Mouse (Mus musculus) cerebellum, postnatal 10 days (tissue): ENCODE measurements around the gene Homer2.

ENCODE experiments used
- DNase-seq, 2 experiments: peaks; one replicate each; pipeline ENCODE4 v3.0.0; 2021; ENCODE audit warnings: mixed read lengths in 2 of 2

Gene Homer2

GRCm38 (mm10) chr7:81647959-81648358 lies 59.4 kb downstream of the Homer2 start:
- DNase-seq = no peak

- peak; percentile 79 to 84 for DNase-seq
Measured at GRCm38 (mm10) chr7:81644551-81645235, 62.6 kb downstream of the Homer2 start.

DNA sequence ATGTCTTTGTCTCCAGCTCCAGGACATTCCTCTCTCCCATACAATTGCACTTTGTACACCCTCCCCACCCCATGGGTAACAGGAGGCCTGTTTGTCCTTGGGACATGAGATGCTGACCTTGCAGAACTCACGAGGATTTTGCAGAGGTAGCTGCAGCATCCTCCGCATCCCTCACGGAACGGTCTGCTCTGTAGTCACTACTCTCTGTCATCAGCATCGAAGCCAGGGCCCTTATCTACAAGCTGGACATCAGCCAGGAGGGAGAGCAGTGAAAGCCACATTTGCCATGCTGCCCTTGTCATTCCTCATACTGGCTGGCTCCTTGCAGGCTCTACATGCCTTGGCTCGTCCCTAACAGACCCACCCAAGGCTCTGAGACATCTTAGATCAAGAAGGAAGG lies 66.2 kb downstream of the Homer2 start:
- DNase-seq = peak; percentile 76 to 77

DNA sequence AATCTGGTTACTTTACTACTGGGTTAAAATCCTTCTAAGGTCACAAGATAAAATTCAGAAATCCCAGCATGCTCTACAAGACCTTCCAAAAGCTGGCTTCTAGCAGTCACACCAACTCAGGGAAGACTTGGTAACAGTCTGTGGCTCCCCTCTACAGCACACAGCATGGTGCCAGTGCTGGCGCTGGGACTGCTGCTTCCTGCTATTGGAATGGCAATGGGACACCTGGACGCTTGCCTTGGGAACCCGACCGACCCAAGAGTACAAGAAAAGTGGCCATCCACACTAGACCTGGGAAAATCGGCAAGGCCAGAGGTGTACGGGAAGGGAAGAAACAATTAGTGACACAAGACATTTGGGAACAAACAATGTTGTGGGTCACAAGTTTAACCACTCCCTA lies 74.7 kb downstream of the Homer2 start:
- DNase-seq = peak; percentile 62 to 79

DNA sequence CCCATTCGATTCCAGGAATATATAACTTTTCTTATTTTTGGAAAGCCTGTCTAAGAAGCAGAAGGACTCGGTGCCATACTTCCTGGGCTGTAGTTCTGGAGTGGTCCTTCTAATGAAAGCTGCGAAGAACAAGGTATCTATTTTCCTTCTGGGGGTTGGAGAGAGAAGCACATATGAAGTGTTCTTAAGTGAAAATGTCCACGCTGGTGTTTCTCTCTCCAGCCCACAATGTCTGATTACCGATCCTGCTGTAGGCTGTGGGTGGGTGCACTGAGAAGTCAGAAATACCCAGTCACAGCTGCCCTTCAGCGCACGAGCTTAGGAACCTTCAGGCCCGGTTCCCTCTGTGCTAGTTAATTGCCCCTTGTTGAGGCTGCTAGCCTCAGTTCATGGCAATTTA lies 76.1 kb downstream of the Homer2 start:
- DNase-seq = no peak

GRCm38 (mm10) chr7:81626460-81626859 lies 80.9 kb downstream of the Homer2 start:
- DNase-seq = peak in 1 of 2 experiments; percentile 59

DNA sequence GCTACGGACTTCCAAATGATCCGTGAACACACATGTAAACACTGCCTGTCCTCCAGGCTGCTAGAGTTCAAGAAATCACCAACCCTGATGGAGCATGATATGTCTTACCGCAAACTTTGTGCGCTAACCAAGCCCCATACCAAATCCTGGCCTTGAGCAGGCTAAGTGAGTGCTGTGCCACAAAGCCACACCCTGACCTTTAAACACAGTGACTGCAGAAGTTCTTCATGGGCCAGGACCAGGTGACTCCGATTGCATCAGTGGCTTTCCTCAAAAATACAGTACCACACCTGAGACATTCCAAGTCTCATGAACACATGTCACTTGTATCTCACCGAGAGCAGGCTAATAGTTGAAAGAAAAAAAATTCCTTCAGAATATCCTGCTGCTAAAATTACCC lies 83.6 kb downstream of the Homer2 start:
- no peak for DNase-seq

DNA sequence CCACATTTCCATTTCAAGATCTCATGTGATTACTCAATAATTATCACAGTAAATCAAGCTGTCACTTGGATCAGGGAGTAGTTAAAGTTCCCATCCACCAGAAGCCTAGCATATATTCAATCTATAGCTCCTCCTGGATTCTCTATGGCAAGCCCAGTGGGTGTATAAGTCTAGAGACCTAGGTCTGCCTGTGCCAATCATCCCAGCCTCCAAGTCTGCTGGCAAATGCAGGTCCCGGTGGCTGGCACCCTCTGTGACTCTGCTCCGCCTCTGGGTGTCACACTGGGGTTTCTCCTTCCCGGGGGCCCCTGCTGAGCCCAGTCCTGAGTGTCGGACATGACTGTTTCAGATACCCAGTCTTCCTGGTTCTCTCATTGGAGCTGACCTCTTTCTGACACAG lies 84.5 kb downstream of the Homer2 start:
- DNase-seq = no peak

- DNase-seq = no peak
Measured at GRCm38 (mm10) chr7:81615031-81615430, 92.3 kb downstream of the Homer2 start.

- peak; percentile 60 to 66 for DNase-seq
Measured at GRCm38 (mm10) chr7:81612856-81613635, 94.3 kb downstream of the Homer2 start.

GRCm38 (mm10) chr7:81610125-81610524 lies 97.2 kb downstream of the Homer2 start:
- DNase-seq = peak; percentile 59 to 63

- DNase-seq = peak; percentile 60 to 64
Measured at GRCm38 (mm10) chr7:81606452-81606851, 100.9 kb downstream of the Homer2 start.

GRCm38 (mm10) chr7:81605489-81605888 lies 101.8 kb downstream of the Homer2 start:
- no peak for DNase-seq

GRCm38 (mm10) chr7:81604991-81605390 lies 102.3 kb downstream of the Homer2 start:
- no peak for DNase-seq

- DNase-seq = no peak
Measured at GRCm38 (mm10) chr7:81599379-81600280, 107.7 kb downstream of the Homer2 start.

DNA sequence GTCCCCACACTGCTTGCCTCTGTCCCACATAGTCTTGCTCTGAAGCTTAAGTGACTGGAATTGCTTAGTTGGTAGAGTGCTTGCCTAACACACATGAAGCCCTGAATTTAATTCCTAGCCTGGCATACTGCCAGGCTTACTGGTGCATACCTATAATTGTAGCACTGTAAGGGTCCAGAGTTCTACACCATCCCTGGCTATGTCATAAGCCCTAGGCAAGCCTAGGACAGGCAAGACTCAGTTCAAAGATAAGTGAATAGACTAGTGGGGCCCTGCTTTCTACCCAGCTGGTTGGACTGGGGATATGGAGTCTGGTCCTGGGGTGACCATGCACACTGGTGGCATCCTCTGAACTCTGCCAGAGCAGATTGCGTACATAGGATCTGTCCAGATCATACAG lies 109.7 kb downstream of the Homer2 start:
- DNase-seq = no peak

- DNase-seq = no peak
Measured at GRCm38 (mm10) chr7:81596086-81596485, 111.2 kb downstream of the Homer2 start.

DNA sequence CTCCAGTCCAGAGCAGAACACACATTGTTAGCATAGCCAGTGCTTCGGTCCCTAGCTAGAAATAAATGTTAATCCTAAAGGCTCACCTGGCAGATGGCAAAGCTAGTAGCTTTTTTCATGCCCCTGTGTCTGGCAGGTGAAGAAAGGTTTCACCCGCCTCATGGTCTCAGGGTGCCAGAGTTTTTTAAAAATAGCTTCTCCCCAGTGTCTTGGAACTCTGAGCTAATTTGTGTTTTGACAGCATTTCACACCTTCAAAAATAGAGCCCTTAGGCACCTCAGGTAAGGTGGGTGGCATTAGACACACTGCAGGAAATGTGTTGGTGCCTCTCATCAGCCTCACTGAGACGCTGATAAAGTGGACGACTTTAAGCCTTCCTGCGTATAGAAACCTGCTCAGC lies 112.3 kb downstream of the Homer2 start:
- DNase-seq = no peak

GRCm38 (mm10) chr7:81593387-81593786 lies 113.9 kb downstream of the Homer2 start:
- DNase-seq = no peak

- DNase-seq = no peak
Measured at GRCm38 (mm10) chr7:81592686-81593085, 114.6 kb downstream of the Homer2 start.

GRCm38 (mm10) chr7:81587238-81587637 lies 120.1 kb downstream of the Homer2 start:
- no peak for DNase-seq

DNA sequence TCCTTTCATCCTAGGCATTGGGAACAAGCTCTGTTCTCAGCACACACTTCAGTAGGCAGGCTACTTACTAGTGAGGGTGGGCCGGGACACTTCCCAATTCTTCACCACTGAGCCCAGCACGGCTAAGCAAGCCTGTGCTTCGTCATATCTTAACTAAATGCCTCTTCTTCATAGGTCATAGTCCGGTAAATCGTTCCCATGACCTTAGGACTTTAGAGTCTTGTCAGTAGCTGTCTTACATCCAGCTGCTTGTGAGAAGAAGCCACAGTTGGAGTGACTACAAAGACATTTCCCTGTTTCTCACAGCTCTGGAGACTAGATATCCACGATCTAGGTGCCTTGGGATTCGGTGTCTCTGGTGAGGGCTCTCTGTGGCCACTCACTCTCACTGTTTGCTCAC lies 122.0 kb downstream of the Homer2 start:
- no peak for DNase-seq

GRCm38 (mm10) chr7:81583512-81583911 lies 123.8 kb downstream of the Homer2 start:
- no peak for DNase-seq
